Mouse (Mus musculus): Measurements from ENCODE around the gene Jakmip3.

DNA sequence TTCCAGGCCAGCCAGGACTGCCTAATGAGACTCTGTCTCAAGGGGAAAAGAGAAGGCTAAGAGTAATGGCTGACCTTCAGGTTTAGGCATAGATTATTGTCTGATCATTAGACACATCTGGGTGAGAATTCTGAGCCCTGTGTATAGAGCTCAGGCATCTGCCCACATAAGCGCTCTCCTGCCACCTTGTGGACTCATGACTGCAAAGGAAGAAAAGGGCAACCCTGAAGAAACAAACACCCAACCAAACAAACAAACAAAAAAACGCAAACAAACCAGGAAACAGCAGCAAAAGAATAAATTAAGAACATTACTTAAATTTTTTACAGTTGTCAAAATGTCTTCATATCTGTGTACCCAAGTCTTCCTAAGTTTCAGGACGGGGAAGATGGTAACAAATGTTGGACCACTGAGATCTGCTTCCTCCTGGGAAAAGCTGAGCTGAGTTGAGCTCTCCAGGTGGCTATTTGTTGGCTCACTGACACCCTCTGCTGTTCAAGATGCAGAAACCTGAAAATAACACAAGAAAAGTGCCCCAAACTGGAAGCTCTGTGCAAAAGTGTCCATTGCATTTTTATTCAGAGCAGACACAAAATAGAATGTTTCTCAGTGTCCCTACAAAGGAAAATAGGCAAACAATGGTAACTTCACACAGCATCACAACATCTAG lies 16.6 kb upstream of the Jakmip3 start:
- TF ChIP-seq USF1 (IDR thresholded peaks at IDR 0.05; ENCODE audit: low read depth, low read length) = no peak
- TF ChIP-seq CTCF (conservative IDR thresholded peaks at IDR 0.05 in 1 of 2, IDR thresholded peaks at IDR 0.05 in 1 of 2; ENCODE audit: low read depth in 2 of 2, low read length in 2 of 2) = peak; percentile 35 to 62; a peak in 3 of 4 replicates
- no peak for TF ChIP-seq TCF12 (IDR thresholded peaks at IDR 0.05; ENCODE audit: low read depth, low read length)
- no peak for TF ChIP-seq POLR2A (IDR thresholded peaks at IDR 0.05; ENCODE audit: low read depth, low read length)
- no peak for TF ChIP-seq KAT2A (IDR thresholded peaks at IDR 0.05; ENCODE audit: insufficient replicate concordance, low read length)
- TF ChIP-seq EP300 (IDR thresholded peaks at IDR 0.05; ENCODE audit: low read length) = no peak
- no peak for TF ChIP-seq MXI1 (IDR thresholded peaks at IDR 0.05; ENCODE audit: low read depth, low read length)
- no peak for TF ChIP-seq E2F4 (IDR thresholded peaks at IDR 0.05; ENCODE audit: insufficient replicate concordance, low read depth, low read length)
- no peak for TF ChIP-seq ZNF384 (IDR thresholded peaks at IDR 0.05; ENCODE audit: low read depth, low read length)
- TF ChIP-seq HCFC1 (IDR thresholded peaks at IDR 0.05; ENCODE audit: low read depth, low read length) = no peak
- TF ChIP-seq ETS1 (conservative IDR thresholded peaks at IDR 0.05; ENCODE audit: low read depth, low read length) = no peak
- no peak for TF ChIP-seq ELF1 (IDR thresholded peaks at IDR 0.05; ENCODE audit: low read depth, low read length)
- TF ChIP-seq BHLHE40 (IDR thresholded peaks at IDR 0.05; ENCODE audit: low read depth, low read length) = no peak
- TF ChIP-seq MAX (IDR thresholded peaks at IDR 0.05; ENCODE audit: low read length) = no peak
